Mouse (Mus musculus) kidney, embryonic 16.5 days (tissue): ENCODE measurements around the gene Cntd1. TPM values are rescaled to one million over a fixed set of nuclear protein-coding genes. Genes with fewer than 3 reads are reported as not detected.

Experiments used
- ATAC-seq: fragments of 200-750 bp; cut with Nextera tagmentation; 2 replicates; pipeline ENCODE4 v1.8.0; 2017; ENCODE audit warnings: moderate TSS enrichment; ENCODE audit not compliant: low FRiP score, low TSS enrichment
- H3K27ac ChIP-seq: fragments of 300-500 bp; sonication (generic); 2 replicates; pipeline ENCODE4 v1.5.1; 2014; ENCODE audit warnings: low read length
- H3K27me3 ChIP-seq: fragments of 300-500 bp; sonication (generic); 2 replicates; pipeline ENCODE4 v1.6.1; 2014; ENCODE audit warnings: low read length, control low read depth, mixed read lengths; ENCODE audit not compliant: insufficient read depth
- H3K36me3 ChIP-seq: fragments of 300-500 bp; sonication (generic); 2 replicates; pipeline ENCODE4 v1.6.1; 2014; ENCODE audit warnings: low read length, control low read depth, mixed read lengths; ENCODE audit not compliant: insufficient read depth
- H3K4me1 ChIP-seq: fragments of 300-500 bp; sonication (generic); 2 replicates; pipeline ENCODE4 v1.6.1; 2014; ENCODE audit warnings: low read length, control low read depth, mixed read lengths; ENCODE audit not compliant: insufficient read depth
- H3K4me2 ChIP-seq: fragments of 300-500 bp; sonication (generic); replicated peaks from 2 replicates; pipeline ENCODE4 v1.6.1; 2014; ENCODE audit warnings: low read depth, low read length
- H3K4me3 ChIP-seq: fragments of 300-500 bp; sonication (generic); 2 replicates; pipeline ENCODE4 v1.5.1; 2014; ENCODE audit warnings: mild to moderate bottlenecking, low read length
- H3K9ac ChIP-seq: fragments of 300-500 bp; sonication (generic); replicated peaks from 2 replicates; pipeline ENCODE4 v1.6.1; 2014; ENCODE audit warnings: low read length
- H3K9me3 ChIP-seq: fragments of 300-500 bp; sonication (generic); 2 replicates; pipeline ENCODE4 v1.6.1; 2016; ENCODE audit warnings: low read length, control low read depth
- WGBS: fragments of 180-500 bp; shearing (Covaris S2); extraction: QIAGEN DNeasy Blood & Tissue Kit; methylation state at CpG from one replicate; pipeline ENCODE4 v1.1.7; 2014; 5-methylcytosine and 5-hydroxymethylcytosine counted together
- polyA plus RNA-seq: library from polyadenylated mRNA; unstranded; fragments of >200 nt; fragmentation: Nextera tagmentation; extraction: Ambion mirVana; gene quantifications from 2 replicates; pipeline ENCODE4 v1.2.1, GENCODE M21; 2015

Gene Cntd1
- 1.7 and 3.2 TPM in 2 replicates for polyA plus RNA-seq

DNA sequence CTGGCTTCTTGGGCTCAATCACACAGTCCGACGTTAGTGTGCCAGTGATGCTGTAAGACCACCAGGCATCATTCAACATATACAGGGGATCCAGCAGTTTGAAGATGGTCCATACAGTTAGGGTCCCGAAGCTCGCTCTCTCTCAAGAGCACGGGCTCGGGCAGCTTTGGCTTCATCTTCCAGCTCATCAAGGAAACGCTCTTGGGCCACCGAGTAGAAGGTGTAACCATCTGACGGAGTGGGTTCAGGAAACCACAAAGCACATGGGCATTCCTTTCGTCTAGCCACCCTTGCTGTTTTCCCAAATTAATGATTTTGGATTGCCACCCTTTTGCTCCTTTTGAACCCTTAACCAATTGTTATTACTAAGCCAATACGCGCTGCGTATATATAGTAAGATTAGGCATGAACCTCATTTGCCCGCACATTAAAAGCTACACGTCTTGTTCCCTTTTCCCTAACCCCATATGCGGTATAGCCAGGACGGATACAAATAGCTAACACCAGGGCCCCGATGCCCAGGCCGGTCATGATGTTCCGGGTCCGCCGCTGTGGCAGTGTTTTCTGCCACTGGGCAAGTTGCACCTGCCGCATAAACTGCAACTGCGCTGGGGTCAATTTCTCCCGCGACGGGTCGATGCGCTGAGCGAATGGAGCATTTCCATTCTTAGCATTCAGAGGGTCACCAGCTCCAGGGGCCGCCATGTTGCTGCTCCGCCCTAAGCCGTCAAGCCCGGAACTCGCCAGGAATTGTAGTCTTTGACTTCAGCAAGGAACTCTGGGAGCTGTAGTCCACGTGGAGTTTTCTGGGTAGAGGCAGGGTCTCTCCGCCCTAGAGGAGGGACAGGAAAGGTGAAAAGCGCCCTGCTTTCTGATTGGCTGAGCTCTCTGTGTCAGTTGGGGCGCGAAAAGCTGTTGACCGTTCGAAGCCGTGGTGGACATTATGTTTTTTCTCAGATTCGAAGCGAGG lies at the start of gene Cntd1, which contains the start of gene Coa3:
Gene Cntd1 (plus strand): TSS at position 790 of the 970 bp plus-strand sequence.
Gene Coa3 (minus strand): TSS at position 892 of the 970 bp plus-strand sequence.
- no peaks in the 10 kb centered on the region for H3K27me3 ChIP-seq
- 6% methylated on average over 45 of the region's 45 CpGs for WGBS
- H3K4me3 ChIP-seq: peak within 1 kb of the TSS; percentile 63
- H3K27ac ChIP-seq: peak within 1 kb of the TSS; percentile 85
- ATAC-seq: peak; percentile 93
- peak within 1 kb of the TSS; percentile 70 for H3K9ac ChIP-seq
- peak within 1 kb of the TSS; percentile 81 for H3K4me2 ChIP-seq
- peaks cover 48% of the 10 kb centered on the region for H3K4me1 ChIP-seq
- H3K36me3 ChIP-seq: peaks cover 7% of the 10 kb centered on the region
- no peaks in the 10 kb centered on the region for H3K9me3 ChIP-seq

DNA sequence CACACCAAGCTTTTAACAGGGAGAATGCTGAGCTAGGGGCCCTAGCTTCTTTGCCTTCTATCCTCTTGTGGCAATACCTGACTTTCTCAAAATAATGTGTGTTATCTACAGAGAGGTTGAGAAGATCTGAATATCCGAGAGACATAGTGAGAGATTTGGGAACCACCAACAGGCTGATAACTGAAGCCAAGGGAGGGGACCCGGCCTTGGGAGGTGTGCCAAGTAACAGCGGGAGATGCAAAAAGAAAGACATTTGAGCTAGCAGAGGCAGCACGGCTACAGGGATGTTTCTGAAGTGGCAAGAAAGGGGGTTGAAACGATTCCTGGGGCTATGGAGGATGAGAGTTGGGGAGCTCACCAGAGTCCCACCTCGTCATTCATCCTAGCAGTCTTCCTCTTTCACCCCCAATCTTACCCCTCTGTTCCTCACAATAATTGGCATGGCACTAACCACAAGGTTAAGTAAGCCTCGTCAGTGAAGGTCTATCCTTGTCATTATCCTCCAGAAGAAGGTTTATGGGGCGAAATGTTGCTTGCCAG lies 49.4 kb upstream of the Cntd1 start:
- no peaks in the 10 kb centered on the region for H3K27me3 ChIP-seq
- peak overlapping the region; percentile 32 for H3K9ac ChIP-seq
- H3K4me1 ChIP-seq: peaks cover 56% of the 10 kb centered on the region
- no peak overlapping the region for H3K4me2 ChIP-seq
- ATAC-seq: no peak
- 32% methylated on average over 8 of the region's 8 CpGs for WGBS
- peak overlapping the region; percentile 99 for H3K27ac ChIP-seq
- no peaks in the 10 kb centered on the region for H3K36me3 ChIP-seq
- H3K4me3 ChIP-seq: no peak overlapping the region
- H3K9me3 ChIP-seq: no peaks in the 10 kb centered on the region

DNA sequence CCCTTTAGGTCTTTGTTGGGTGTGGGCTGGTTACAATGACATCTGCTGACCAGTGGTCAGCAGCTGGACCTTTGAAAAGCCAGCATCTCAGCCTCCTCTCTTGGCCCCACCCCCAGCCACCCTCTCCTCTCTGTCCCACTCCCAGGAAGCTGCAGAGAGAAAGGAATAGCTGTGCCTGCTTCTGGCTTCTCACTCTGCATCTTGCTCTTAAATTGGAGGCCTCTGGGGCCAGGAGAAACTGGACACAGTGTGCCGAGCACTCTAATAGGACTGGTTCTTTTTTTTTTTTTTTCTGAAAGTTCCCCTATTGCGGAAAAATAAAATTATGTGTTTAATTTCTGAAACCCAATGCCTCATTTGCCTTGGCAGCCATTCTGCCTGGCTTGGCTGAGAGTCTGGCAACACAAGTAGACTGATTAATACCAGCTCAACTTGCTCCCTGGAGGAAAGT lies 48.7 kb upstream of the Cntd1 start:
- Histone ChIP-seq H3K27me3 (no peaks in the 10 kb centered on the region), H3K4me3 (no peak overlapping the region), H3K9ac (no peak overlapping the region), H3K27ac (peak overlapping the region; percentile 99), H3K4me1 (peaks cover 51% of the 10 kb centered on the region), H3K4me2 (peak overlapping the region; percentile 53), H3K36me3 (no peaks in the 10 kb centered on the region), H3K9me3 (no peaks in the 10 kb centered on the region)
- 19% methylated on average over 2 of the region's 2 CpGs for WGBS
- ATAC-seq: no peak

DNA sequence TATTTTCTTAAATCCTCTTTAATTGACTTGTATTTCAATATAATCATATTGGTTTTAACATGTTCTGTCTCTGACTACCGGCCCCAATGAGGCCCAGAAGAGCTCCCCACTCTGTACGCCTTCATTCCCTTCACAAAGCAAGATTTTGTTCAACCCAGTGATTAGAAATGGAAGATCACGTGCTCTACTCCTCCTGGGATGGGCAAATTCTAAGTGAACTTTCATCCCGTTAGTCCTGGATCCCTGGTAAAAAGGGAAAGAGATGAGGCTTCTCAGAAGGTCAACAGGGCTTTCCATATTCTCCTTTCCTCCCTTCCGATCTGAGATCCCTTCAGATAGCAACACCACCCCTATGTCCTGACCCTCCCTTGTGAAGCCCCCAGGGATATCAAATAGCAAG lies 48.3 kb upstream of the Cntd1 start:
- no peaks in the 10 kb centered on the region for H3K36me3 ChIP-seq
- no peaks in the 10 kb centered on the region for H3K9me3 ChIP-seq
- no peaks in the 10 kb centered on the region for H3K27me3 ChIP-seq
- H3K4me1 ChIP-seq: peaks cover 46% of the 10 kb centered on the region
- ATAC-seq: no peak
- peak overlapping the region; percentile 62 for H3K9ac ChIP-seq
- peak overlapping the region; percentile 99 for H3K27ac ChIP-seq
- WGBS: 14% methylated on average over 5 of the region's 5 CpGs
- H3K4me2 ChIP-seq: peak overlapping the region; percentile 53
- H3K4me3 ChIP-seq: peak overlapping the region; percentile 31; the same call in 1 of the 2 replicates

DNA sequence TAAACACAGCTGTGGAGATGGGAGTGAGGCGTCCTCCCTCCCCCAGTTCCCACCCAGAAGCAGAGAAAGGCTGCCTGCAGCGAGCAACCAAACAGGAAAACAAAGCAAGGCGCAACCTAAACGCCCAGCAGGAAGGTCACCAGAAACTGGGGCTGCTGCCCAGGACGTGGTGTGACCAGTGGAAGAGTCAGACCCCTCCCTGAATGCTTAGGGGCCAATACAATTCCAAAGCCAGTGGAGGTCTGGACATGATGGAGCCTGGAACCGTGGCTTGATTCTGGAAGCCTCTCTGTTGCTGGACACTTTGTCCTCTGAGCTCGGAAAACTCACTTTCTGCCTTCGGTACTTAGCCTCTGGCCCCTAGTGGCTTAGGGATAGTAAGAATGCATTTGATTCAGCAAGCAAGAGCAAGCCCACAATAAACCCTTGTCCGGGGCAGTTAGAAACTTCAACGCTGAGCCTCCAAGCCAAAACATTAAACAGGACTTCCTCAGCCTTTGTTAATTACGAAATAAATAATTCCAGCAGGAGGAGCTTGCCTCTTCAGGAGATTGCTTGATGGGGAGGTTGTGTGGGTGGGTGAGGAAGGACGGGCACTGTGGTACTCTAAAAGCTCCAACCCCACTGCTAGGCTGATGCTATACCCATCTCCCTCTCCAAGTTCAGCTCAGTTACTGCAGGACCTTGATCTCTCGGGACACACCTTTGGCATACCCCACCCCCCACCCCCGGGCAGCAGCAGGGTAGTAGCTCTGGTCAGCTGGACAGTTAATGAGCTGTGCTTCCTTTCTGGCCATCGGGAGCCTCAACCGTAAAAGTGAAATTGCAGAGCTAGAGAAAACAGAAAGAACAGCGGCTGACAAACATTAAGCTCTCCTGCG lies 47.6 kb upstream of the Cntd1 start:
- Histone ChIP-seq H3K4me2 (peak overlapping the region; percentile 53), H3K27me3 (no peaks in the 10 kb centered on the region), H3K9ac (peak overlapping the region; percentile 62), H3K4me3 (peak overlapping the region; percentile 31), H3K9me3 (no peaks in the 10 kb centered on the region), H3K27ac (peak overlapping the region; percentile 99), H3K36me3 (no peaks in the 10 kb centered on the region), H3K4me1 (peaks cover 46% of the 10 kb centered on the region)
- WGBS: 1% methylated on average over 18 of the region's 18 CpGs
- peak; percentile 89 for ATAC-seq

DNA sequence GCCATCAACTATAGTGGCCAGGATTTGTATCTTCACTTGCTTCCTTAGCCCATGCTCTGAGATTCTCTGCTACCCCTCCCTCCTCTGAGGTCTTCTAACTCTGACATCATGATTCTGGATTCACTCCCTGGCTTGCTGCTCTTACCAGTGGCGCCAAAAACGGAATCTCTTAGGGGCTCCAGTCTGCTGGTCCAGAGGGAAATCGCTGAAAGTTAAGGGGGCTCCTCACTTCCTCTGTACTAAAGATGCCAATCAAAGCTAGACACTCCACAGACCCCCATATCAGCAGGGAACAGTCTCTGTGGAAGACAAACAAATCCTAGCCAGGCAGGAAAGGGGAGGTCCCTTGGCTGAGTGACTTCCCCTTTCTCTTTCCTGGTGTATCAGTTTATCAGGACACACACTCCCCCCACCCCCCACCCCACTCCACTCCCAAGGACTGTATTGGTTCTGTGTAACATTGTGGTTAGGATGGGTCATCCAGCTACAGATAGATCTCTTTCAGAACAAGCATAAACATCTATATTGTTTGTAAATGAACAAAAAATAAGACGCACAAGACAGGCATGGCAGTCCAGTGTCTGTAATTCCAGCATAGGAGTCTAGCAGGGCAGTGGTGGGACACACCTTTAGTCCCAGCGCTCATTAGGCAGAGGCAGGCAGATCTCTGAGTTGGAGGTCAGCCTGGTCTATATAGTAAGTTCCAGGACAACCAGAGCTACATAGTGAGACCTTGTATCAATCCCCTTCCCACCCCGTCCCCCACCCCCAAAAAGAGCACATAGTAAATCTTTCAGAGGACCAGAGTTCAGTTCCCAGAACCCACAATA lies 46.6 kb upstream of the Cntd1 start:
- Histone ChIP-seq H3K4me3 (peak overlapping the region; percentile 31), H3K27ac (peak overlapping the region; percentile 99), H3K36me3 (no peaks in the 10 kb centered on the region), H3K4me2 (peak overlapping the region; percentile 53), H3K4me1 (peaks cover 46% of the 10 kb centered on the region), H3K27me3 (no peaks in the 10 kb centered on the region), H3K9me3 (no peaks in the 10 kb centered on the region), H3K9ac (peak overlapping the region; percentile 62)
- ATAC-seq: peak; percentile 79
- 38% methylated on average over 6 of the region's 6 CpGs for WGBS

DNA sequence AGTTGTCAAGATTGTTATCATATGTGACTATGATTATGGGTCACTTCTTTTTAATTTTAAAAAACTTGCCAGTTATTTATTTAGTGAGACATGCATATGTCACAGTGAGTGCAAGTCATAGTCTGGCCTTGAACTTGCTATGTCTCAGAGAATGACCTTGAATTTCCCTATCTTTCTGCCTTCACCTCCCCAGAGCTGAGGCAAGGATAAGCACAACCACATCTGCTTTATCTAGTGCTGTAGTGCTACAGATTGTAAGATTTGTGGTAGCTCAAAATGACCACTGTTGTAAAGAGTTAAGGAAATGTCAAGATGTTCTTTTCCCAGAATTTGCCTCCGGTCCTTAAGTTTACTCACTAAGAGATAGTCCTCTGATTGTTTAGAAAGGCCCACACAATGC lies 45.6 kb upstream of the Cntd1 start:
- Histone ChIP-seq H3K36me3 (no peaks in the 10 kb centered on the region), H3K27me3 (no peaks in the 10 kb centered on the region), H3K4me2 (no peak overlapping the region), H3K27ac (peak overlapping the region; percentile 57), H3K4me1 (peaks cover 46% of the 10 kb centered on the region), H3K4me3 (no peak overlapping the region), H3K9ac (no peak overlapping the region), H3K9me3 (no peaks in the 10 kb centered on the region)
- ATAC-seq: no peak
- WGBS: 72% methylated on average over 1 of the region's 1 CpGs

DNA sequence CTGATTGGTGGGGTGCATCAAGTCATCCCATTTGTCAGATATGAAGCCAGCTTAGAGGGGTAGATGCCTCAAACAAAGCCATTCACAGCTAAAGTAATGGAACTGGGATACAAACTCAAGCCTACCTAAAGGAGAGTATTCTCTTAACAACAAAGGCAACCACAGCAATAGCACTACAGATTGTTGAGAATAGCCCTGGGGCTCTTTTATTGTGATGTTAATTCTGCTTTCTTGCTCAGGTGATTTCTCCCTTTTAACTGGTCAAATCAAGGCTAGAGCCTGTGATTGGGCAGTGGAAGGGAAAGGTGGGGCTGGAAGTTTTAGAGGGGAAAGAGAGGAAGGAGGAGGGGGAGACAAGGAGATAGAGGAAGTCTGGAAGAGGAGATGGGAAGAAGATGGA lies 44.7 kb upstream of the Cntd1 start:
- no peak overlapping the region for H3K4me3 ChIP-seq
- peaks cover 41% of the 10 kb centered on the region for H3K4me1 ChIP-seq
- H3K9me3 ChIP-seq: no peaks in the 10 kb centered on the region
- no peak for ATAC-seq
- H3K36me3 ChIP-seq: no peaks in the 10 kb centered on the region
- peak overlapping the region; percentile 31; the same call in 1 of the 2 replicates for H3K27ac ChIP-seq
- H3K9ac ChIP-seq: no peak overlapping the region
- no peaks in the 10 kb centered on the region for H3K27me3 ChIP-seq
- H3K4me2 ChIP-seq: no peak overlapping the region

DNA sequence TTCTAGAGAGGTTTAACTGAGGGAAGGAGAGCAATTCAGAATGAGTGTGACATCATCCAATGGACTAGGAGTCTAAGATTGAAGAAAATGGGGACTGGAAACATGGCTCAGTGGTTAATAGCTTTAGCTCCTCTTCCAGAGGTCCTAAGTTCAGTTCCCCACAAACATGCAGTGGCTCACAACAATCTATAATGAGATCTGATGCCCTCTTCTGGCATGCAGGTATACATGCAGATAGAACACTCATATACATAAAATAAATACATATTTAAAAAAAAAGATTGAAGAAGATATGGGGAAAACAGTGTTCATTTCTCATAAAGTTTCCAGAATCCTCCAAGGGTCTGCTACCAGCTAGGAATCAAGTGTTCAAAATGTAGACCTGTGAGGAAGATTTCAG lies 43.4 kb upstream of the Cntd1 start:
- H3K27me3 ChIP-seq: no peaks in the 10 kb centered on the region
- H3K4me2 ChIP-seq: no peak overlapping the region
- H3K4me1 ChIP-seq: peaks cover 28% of the 10 kb centered on the region
- H3K9ac ChIP-seq: no peak overlapping the region
- no peaks in the 10 kb centered on the region for H3K36me3 ChIP-seq
- H3K4me3 ChIP-seq: no peak overlapping the region
- no peak for ATAC-seq
- no peak overlapping the region for H3K27ac ChIP-seq
- H3K9me3 ChIP-seq: no peaks in the 10 kb centered on the region
